Mouse (Mus musculus) C3H10T1/2 (cell line): ENCODE data around the gene C130073F10Rik. TPM values are rescaled to one million over a fixed set of nuclear protein-coding genes. Genes with fewer than 3 reads are reported as not detected.

Experiments used
- polyA plus RNA-seq, 2 experiments: library from polyadenylated mRNA; unstranded; fragments of >200 nt; fragmentation: generic; extraction: Trizol; gene quantifications; one replicate each; pipeline ENCODE4 v1.2.1; 2012; ENCODE audit warnings: missing spikeins in 2 of 2

Gene C130073F10Rik
- not detected for polyA plus RNA-seq

DNA sequence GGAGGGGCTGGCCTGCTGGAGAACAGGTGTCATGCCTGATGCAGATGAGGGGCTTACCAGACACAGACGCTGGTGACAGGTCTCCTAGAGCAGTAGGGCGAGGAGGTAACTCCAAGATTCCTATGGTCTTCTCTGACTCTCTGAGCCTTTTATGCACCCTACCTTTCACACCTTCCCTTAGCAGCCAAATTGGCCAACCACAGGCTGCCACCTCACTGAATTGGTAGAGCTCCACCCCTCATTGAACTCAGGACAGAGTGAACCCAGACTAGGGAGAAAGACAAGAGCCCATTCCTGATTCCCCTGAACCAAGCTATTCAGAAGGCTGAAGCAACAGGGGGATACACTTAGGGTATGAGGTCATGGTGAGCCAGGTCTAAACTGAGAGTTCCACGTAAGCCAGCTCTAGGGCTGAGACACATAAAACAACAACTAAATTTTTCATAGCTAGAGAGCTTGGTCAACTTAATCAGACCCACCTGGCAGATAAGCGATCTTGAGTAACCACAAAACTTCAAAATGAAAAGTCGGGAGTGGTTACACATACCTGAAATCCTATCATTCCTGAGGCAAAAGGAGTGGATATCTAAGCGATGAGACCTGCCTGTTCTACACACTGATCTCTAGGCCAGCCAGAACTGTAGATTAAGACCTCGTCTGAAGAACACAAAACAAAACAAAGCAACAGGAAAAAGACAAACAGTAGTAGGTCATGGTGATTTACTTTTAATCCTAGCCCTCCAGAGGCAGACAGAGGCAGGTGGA is at the start of gene C130073F10Rik:
Gene C130073F10Rik, minus strand, starts transcription at position 134 of the 765 bp plus-strand sequence.

DNA sequence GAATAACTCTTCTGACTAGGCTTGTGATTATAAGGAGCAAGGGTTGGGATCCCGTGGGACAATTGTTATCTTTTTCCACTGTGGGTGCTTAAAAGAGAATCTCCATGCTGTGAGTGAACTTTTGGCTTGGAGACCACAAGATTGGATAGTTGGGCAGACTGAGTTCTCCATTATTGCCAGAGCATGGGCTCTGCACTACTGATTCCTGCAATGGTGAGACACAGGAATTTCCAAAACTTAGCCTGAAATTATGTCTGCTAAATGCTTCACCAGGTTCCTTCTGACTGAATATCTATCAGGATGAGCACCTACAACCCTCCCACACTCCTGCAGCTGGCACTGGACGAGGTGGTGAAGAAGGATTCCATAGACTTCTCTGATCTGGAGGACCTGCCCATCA is 46.5 kb upstream of the C130073F10Rik start, which contains the start of gene Gm12794:
Gene Gm12794, plus strand, starts transcription at position 301 of the 400 bp plus-strand sequence.

DNA sequence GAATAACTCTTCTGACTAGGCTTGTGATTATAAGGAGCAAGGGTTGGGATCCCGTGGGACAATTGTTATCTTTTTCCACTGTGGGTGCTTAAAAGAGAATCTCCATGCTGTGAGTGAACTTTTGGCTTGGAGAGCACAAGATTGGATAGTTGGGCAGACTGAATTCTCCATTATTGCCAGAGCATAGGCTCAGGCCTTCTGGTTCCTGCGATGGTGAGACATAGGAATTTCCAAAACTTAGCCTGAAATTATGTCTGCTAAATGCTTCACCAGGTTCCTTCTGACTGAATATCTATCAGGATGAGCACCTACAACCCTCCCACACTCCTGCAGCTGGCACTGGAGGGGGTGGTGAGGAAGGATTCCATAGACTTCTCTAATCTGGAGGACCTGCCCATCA is 15.2 kb upstream of the C130073F10Rik start, which contains the start of gene Gm12800:
Gene Gm12800, plus strand, starts transcription at position 301 of the 400 bp plus-strand sequence.

DNA sequence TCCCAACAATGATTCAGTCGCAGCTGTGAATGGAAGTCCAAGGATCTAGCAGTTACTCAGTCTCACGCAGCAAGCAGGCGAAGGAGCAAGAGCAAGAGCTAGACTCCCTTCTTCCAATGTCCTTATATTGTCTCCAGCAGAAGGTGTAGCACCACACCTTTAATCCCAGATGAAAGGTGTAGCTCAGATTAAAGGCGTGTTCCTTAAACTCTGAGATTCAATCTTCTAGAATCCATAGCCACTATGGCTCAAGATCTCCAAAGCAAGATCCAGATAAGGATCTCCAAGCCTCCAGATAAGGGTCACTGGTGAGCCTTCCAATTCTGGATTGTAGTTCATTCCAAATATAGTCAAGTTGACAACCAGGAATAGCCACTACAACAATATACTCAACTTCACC is 49.7 kb downstream of the C130073F10Rik start, which contains the start of gene B020004J07Rik:
Gene B020004J07Rik, minus strand, starts transcription at position 101 of the 400 bp plus-strand sequence.

Other genes starting within 250 kb of the C130073F10Rik start
- gene Leprot, start 246.1 kb downstream of the C130073F10Rik start, polyA plus RNA-seq = 10 to 100 TPM in 1 of 2 experiments, 1 to 10 TPM in 1; 7.2 to 57.5 TPM
- gene Lepr, start 176.4 kb downstream of the C130073F10Rik start, polyA plus RNA-seq = under 1 TPM in 1 of 2 experiments, not detected in 1; 0.06 TPM
- not detected for gene B020004J07Rik, start 49.8 kb downstream of the C130073F10Rik start, polyA plus RNA-seq
- not detected for gene Gm12800, start 15.3 kb upstream of the C130073F10Rik start, polyA plus RNA-seq
- gene Gm12794, start 46.6 kb upstream of the C130073F10Rik start, polyA plus RNA-seq = not detected
- gene Gm12790, start 87.3 kb upstream of the C130073F10Rik start, polyA plus RNA-seq = not detected
- not detected for gene Gm12789, start 92.8 kb upstream of the C130073F10Rik start, polyA plus RNA-seq
- gene Pde4b, start 193.8 kb upstream of the C130073F10Rik start, polyA plus RNA-seq = under 1 TPM; 0.02 to 0.30 TPM